Mouse (Mus musculus) adrenal gland, postnatal 36 days (tissue): ENCODE measurements around the gene Fxyd2. TPM values are rescaled to one million over a fixed set of nuclear protein-coding genes. Genes with fewer than 3 reads are reported as not detected.

Source experiments
- DNase-seq, 2 experiments: peaks; one replicate each; pipeline ENCODE4 v3.0.0; 2021; ENCODE audit warnings: mixed read lengths in 1 of 2
- total RNA-seq, 2 experiments: library from RNA; stranded (reverse); gene quantifications; 2 replicates each; pipeline ENCODE4 v1.2.3; 2021

The Fxyd2 gene
- total RNA-seq, 2 experiments from 2014 or later, result 2.4 to 4.8 TPM

- no peak for DNase-seq
Observed at GRCm38 (mm10) chr9:45391299-45391698, 8.2 kb upstream of the Fxyd2 start.

GRCm38 (mm10) chr9:45395218-45395617 is 4.3 kb upstream of the Fxyd2 start:
- no peak for DNase-seq

GRCm38 (mm10) chr9:45395796-45396195 is 3.7 kb upstream of the Fxyd2 start:
- no peak for DNase-seq

- DNase-seq, result no peak
Observed at GRCm38 (mm10) chr9:45398336-45398735, 1.1 kb upstream of the Fxyd2 start.

GRCm38 (mm10) chr9:45401851-45402250 is 2.4 kb downstream of the Fxyd2 start:
- DNase-seq, result no peak

- no peak for DNase-seq
Observed at GRCm38 (mm10) chr9:45402957-45403356, 3.5 kb downstream of the Fxyd2 start.

- DNase-seq, result no peak
Observed at GRCm38 (mm10) chr9:45405694-45406093, 6.2 kb downstream of the Fxyd2 start.

GRCm38 (mm10) chr9:45406808-45407207 is 7.3 kb downstream of the Fxyd2 start:
- DNase-seq, result no peak

GRCm38 (mm10) chr9:45407706-45408675 is 8.5 kb downstream of the Fxyd2 start:
- peak; percentile 85 to 91 for DNase-seq

GRCm38 (mm10) chr9:45410193-45410592 is 10.7 kb downstream of the Fxyd2 start:
- no peak for DNase-seq

GRCm38 (mm10) chr9:45410614-45411013 is 11.1 kb downstream of the Fxyd2 start:
- DNase-seq, result no peak

GRCm38 (mm10) chr9:45411111-45411510 is 11.6 kb downstream of the Fxyd2 start:
- no peak for DNase-seq

- peak in 1 of 2 experiments; percentile 34 for DNase-seq
Observed at GRCm38 (mm10) chr9:45411803-45412202, 12.3 kb downstream of the Fxyd2 start.

GRCm38 (mm10) chr9:45412287-45412686 is 12.8 kb downstream of the Fxyd2 start:
- peak; percentile 87 to 91 for DNase-seq

- no peak for DNase-seq
Observed at GRCm38 (mm10) chr9:45412700-45413477, 13.4 kb downstream of the Fxyd2 start.

- peak; percentile 12 to 59 for DNase-seq
Observed at GRCm38 (mm10) chr9:45413478-45414140, 14.1 kb downstream of the Fxyd2 start.

GRCm38 (mm10) chr9:45415912-45416311 is 16.4 kb downstream of the Fxyd2 start:
- peak; percentile 20 to 51 for DNase-seq

GRCm38 (mm10) chr9:45417245-45417644 is 17.8 kb downstream of the Fxyd2 start:
- DNase-seq, result peak; percentile 36 to 68

- no peak for DNase-seq
Observed at GRCm38 (mm10) chr9:45418252-45418651, 18.8 kb downstream of the Fxyd2 start.

- peak in 1 of 2 experiments; percentile 20 for DNase-seq
Observed at GRCm38 (mm10) chr9:45421209-45421608, 21.7 kb downstream of the Fxyd2 start.

GRCm38 (mm10) chr9:45422761-45423298 is 23.4 kb downstream of the Fxyd2 start:
- no peak for DNase-seq

GRCm38 (mm10) chr9:45426456-45426855 is 27.0 kb downstream of the Fxyd2 start, which contains the start of gene Dscaml1:
Gene Dscaml1, plus strand, starts transcription at chr9:45426628.
- no peak for DNase-seq
